Mouse (Mus musculus) liver, adult 2 months (tissue): Measurements from ENCODE around the gene Gse1. TPM values are rescaled to one million over a fixed set of nuclear protein-coding genes. Genes with fewer than 3 reads are reported as not detected.

ENCODE experiments used
- DNase-seq: peaks from one replicate; pipeline ENCODE4 v3.0.0-alpha.2; 2011; ENCODE audit warnings: low read depth, low spot score; ENCODE audit errors: extremely low read depth
- H3K27ac ChIP-seq: fragments of 200-500 bp; replicated peaks from 2 replicates; pipeline ENCODE4 v1.5.1; 2012; ENCODE audit warnings: low read depth, mild to moderate bottlenecking, control low read depth, inconsistent platforms, low read length; ENCODE audit not compliant: insufficient read depth
- H3K27me3 ChIP-seq: fragments of 200-500 bp; 2 replicates; pipeline ENCODE4 v1.6.1; 2012; ENCODE audit warnings: mild to moderate bottlenecking, moderate library complexity, low read length, inconsistent platforms; ENCODE audit not compliant: control insufficient read depth, insufficient read depth
- H3K36me3 ChIP-seq: fragments of 200-500 bp; 2 replicates; pipeline ENCODE4 v1.6.1; 2012; ENCODE audit warnings: low read length, inconsistent platforms; ENCODE audit not compliant: control insufficient read depth, insufficient read depth
- H3K4me1 ChIP-seq: fragments of 200-500 bp; 2 replicates; pipeline ENCODE4 v1.6.1; 2011; ENCODE audit warnings: low read length; ENCODE audit not compliant: control insufficient read depth, insufficient read depth
- H3K4me3 ChIP-seq: fragments of 200-500 bp; 2 replicates; pipeline ENCODE4 v1.5.1; 2011; ENCODE audit warnings: low read depth, mild to moderate bottlenecking, control low read depth, low read length, moderate library complexity; ENCODE audit not compliant: insufficient read depth
- H3K79me2 ChIP-seq: fragments of 200-500 bp; 2 replicates; pipeline ENCODE4 v1.6.1; 2012; ENCODE audit warnings: inconsistent platforms, mild to moderate bottlenecking, low read length, moderate library complexity; ENCODE audit not compliant: control insufficient read depth, insufficient read depth
- H3K9ac ChIP-seq: fragments of 200-500 bp; 2 replicates; pipeline ENCODE4 v1.6.1; 2012; ENCODE audit warnings: low read depth, mild to moderate bottlenecking, control low read depth, inconsistent platforms, low read length
- CTCF ChIP-seq: fragments of 200-500 bp; IDR thresholded peaks from 2 replicates; pipeline ENCODE4 v1.5.1; 2011; ENCODE audit warnings: low read depth, low read length, control low read depth
- POLR2A ChIP-seq: fragments of 200-500 bp; IDR thresholded peaks from 2 replicates; pipeline ENCODE4 v1.6.1; 2011; ENCODE audit warnings: low read length, control low read depth; ENCODE audit not compliant: insufficient read depth; ENCODE audit errors: extremely low read depth
- WGBS: fragments of 180-500 bp; shearing (Covaris S2); methylation state at CpG from one replicate; pipeline ENCODE4 v1.1.7; 2018; 5-methylcytosine and 5-hydroxymethylcytosine counted together
- polyA plus RNA-seq: library from polyadenylated mRNA; depleted of rRNA; stranded (reverse); fragments of >200 nt; gene quantifications from 2 replicates; pipeline ENCODE4 v1.2.3, GENCODE M21; 2012
- total RNA-seq: library from RNA; depleted of rRNA; stranded (reverse); fragments of >200 nt; gene quantifications from 2 replicates; pipeline ENCODE4 v1.2.3, GENCODE M21; 2014

Gene Gse1
- total and polyA plus RNA-seq, 2 experiments: 2.6 to 10.0 TPM

GRCm38 (mm10) chr8:120500701-120501261 is 272.5 kb downstream of the Gse1 start:
- TF ChIP-seq CTCF (peak; percentile 67), POLR2A (no peak)
- WGBS: 17% methylated on average over 8 of the region's 8 CpGs
- Histone ChIP-seq H3K9ac (no peak overlapping the region), H3K4me3 (no peak overlapping the region), H3K79me2 (peaks cover 38% of the 10 kb centered on the region), H3K4me1 (peaks cover 52% of the 10 kb centered on the region), H3K27ac (peak overlapping the region; percentile 92), H3K27me3 (no peaks in the 10 kb centered on the region), H3K36me3 (no peaks in the 10 kb centered on the region)
- peak; percentile 97 for DNase-seq

GRCm38 (mm10) chr8:120501426-120501825 is 273.2 kb downstream of the Gse1 start:
- TF ChIP-seq CTCF (no peak), POLR2A (no peak)
- Histone ChIP-seq H3K27ac (peak overlapping the region; percentile 21), H3K4me1 (peaks cover 51% of the 10 kb centered on the region), H3K27me3 (no peaks in the 10 kb centered on the region), H3K36me3 (no peaks in the 10 kb centered on the region), H3K9ac (no peak overlapping the region), H3K79me2 (peaks cover 40% of the 10 kb centered on the region), H3K4me3 (no peak overlapping the region)
- DNase-seq: no peak
- WGBS: 47% methylated on average over 5 of the region's 5 CpGs

GRCm38 (mm10) chr8:120502428-120502827 is 274.2 kb downstream of the Gse1 start:
- Histone ChIP-seq H3K27ac (0 out of 2 replicates have a peak overlapping the region, but pooled peaks have one; percentile 5), H3K4me3 (no peak overlapping the region), H3K9ac (no peak overlapping the region), H3K36me3 (no peaks in the 10 kb centered on the region), H3K27me3 (no peaks in the 10 kb centered on the region), H3K4me1 (peaks cover 51% of the 10 kb centered on the region), H3K79me2 (peaks cover 38% of the 10 kb centered on the region)
- no peak for TF ChIP-seq CTCF
- no peak for TF ChIP-seq POLR2A
- 30% methylated on average over 5 of the region's 5 CpGs for WGBS
- DNase-seq: peak; percentile 87

GRCm38 (mm10) chr8:120504251-120505081 is 276.2 kb downstream of the Gse1 start:
- Histone ChIP-seq H3K4me3 (no peak overlapping the region), H3K79me2 (peaks cover 47% of the 10 kb centered on the region), H3K9ac (no peak overlapping the region), H3K36me3 (no peaks in the 10 kb centered on the region), H3K4me1 (peaks cover 37% of the 10 kb centered on the region), H3K27ac (no peak overlapping the region), H3K27me3 (no peaks in the 10 kb centered on the region)
- 49% methylated on average over 20 of the region's 20 CpGs for WGBS
- no peak for TF ChIP-seq POLR2A
- TF ChIP-seq CTCF: no peak
- DNase-seq: peak; percentile 72

DNA sequence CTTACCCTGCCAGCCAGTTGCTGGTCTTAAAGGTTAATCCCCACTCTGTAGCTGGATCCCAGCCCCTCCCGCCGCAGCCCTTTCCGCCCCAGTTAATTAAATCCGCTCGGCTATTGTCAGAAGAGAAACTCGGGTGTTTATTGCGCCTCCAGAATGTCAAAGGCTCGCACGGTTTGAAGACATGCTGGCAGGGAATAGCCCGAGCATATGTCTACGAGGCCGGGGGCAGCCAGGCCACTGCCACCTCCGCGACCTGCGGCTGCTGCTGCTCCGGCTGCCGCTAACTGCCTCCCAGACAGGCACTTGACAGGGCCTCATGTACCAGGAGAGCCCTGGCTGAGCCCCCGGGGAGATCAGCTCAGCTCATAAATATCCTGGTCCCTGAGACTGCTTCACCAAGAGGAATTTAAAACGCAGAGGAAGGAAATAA is 276.8 kb downstream of the Gse1 start:
- Histone ChIP-seq H3K36me3 (no peaks in the 10 kb centered on the region), H3K4me3 (no peak overlapping the region), H3K27me3 (no peaks in the 10 kb centered on the region), H3K4me1 (peaks cover 34% of the 10 kb centered on the region), H3K9ac (no peak overlapping the region), H3K79me2 (peaks cover 53% of the 10 kb centered on the region), H3K27ac (no peak overlapping the region)
- 79% methylated on average over 19 of the region's 19 CpGs for WGBS
- no peak for DNase-seq
- TF ChIP-seq CTCF: no peak
- TF ChIP-seq POLR2A: no peak
